Mouse (Mus musculus): ENCODE data around the gene Cul5.
A peak's percentile ranks its signal among the peaks of the same experiment; 100 is the strongest.

Cul5 gene

DNA sequence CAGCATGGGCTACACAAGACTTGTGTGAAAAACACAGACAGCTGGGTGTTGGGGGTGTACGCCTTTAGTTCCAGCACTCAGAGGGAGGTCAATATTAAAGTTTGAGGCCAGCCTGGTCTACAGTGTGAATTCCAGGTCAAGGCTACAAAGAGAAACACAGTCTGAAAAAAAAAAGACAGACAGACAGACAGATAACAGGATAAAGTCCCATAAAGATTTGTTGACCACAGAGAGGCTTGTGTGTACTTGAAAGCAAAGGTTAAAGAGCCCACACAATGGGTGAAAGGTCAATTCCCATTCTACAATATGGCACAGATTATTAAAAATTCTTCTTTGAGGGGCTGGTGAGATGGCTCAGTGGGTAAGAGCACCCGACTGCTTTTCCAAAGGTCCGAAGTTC is 62.6 kb downstream of the Cul5 start:
- no peak for DNase-seq

DNA sequence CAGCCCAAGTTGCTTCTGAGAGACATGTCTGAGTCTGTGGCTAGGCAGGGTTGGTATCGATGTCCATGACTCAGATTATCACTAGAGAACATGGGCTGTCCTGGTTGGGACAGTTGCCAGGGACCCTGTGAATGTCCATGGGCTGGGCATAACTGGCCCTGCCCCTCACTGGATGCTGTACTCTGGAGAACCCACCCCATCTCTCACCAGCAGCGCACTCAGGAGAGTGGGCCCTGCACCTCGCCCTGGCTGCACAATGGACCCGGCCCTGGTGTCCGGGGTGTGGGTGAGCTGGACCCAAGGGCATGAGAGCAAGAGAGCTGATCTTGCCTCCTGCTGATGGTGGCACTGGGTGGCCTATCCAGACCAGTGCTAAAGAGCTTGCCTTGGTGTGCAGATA is 64.9 kb downstream of the Cul5 start:
- DNase-seq, result no peak

DNA sequence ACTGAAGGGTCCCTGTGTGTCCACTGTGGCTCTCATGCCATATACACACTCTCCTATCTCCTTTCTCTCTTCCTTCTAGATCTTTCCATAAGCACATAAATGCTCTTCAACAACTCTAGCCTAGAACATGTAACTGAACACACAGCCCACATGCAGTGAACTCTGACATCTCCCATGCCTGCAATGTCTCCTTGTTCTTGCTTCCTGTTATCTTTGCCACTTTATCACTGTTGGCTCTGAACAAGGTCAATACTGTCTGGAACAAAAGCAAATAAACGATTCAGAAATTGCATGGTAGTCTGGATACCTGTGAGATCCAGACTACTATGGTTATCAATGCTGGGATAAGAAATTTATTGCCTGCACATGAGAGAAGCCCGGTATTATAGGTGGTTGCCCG is 66.0 kb downstream of the Cul5 start:
- DNase-seq, result no peak

DNA sequence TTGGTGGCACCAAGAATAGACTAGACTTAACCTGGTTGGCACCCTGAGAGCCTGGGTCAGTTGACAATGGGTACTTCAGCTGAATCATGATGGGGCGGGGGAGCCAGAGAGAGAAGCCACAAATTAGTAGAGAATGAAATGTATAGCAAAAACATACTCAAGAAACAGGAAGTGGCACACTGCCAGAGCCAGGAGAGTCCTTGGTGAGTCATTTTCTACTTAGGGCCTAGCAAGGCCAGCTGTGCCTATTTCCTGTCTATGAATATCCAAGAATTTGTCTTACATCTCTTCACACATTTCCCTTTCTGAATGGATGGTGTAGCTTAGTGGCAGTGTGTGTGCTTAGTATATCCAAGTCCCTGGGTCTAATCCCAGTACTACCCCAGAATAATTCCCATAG is 66.4 kb downstream of the Cul5 start:
- DNase-seq, result peak; percentile 40 to 44

DNA sequence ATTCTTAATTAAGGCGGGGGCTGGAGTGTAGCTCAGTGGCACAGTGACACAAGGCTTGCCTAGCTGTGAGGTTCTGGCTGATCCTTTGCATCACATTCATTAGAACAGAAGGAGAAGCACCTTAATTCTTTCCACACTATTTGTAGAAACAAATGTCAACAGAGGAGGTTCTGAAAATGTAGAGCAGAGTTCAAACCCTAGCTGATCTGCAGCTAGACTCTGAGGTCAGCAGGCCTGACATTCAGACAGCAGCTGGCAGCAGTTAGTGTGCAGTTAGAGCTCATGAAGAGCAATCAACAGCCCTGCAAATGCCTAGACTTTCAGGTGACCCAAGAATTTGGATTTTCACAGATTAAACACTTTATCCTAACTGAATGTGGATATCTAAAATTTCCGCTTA is 68.3 kb downstream of the Cul5 start:
- no peak for DNase-seq

DNA sequence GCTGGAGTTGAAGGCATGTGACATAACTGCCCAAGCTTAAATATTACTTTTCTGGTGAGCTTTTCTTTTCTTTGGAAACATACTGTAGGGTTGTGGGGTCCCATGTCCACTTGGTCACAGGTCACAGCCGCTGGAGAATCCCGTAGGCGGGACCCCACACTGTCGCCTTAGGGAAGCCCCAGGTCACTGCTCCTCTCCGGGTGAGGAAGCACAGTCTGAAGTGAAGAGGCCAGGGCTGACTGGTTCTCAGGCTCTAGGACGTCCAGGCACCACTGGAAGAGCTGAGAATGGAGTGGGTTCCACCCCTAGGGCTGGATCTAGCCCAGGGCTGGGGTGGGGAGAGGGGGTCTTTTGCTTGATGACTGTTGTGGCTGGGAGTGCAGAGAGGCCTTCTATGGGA is 71.2 kb downstream of the Cul5 start:
- DNase-seq, result no peak

DNA sequence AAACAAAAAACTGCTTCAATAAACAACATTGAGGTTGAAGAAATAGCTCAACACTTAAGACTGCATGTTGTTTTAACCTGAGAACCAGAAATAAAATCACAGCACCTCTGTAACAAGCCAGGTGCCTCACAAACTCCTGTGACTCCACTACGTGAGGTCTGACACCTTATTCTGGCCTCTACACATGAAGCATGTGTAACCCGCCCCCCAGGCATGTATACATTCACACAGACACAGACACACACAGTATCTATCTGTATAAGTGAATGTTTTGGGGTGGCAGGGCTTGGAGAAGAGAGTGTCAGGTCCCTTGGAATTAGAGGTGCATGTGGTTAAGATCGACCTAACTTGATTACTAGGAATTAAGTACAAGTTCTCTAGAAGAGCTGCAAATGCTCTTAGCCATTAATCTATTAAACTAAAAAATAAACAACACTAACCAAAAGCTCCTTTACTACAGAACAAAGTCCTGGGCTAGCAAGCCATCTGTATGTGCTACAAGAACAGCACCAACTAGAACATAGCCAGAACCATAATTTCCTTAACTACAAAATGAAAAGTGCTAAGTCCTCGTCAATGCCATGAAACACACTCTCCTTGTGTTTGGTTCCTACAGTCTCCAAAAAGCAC is 72.7 kb downstream of the Cul5 start:
- no peak for DNase-seq

DNA sequence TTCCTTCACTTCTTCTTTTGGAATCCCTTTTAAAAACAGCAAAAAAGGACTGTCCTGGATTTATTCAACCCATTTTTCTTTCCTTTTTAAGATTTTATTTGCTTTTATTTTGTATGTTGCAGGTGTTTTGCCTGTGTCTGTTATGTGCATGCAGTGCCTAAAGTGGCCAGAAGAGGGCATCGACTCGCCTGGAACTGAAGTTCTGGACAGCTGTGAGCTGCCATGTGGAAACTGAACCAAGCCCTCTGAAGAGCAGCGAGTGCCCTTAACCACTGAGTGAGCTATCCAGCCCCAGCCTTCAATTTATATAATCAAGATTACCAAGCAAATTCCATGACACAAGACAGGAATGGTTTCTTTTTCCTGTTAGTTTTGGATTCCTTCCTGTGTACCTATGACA is 75.0 kb downstream of the Cul5 start:
- peak; percentile 59 to 77 for DNase-seq

DNA sequence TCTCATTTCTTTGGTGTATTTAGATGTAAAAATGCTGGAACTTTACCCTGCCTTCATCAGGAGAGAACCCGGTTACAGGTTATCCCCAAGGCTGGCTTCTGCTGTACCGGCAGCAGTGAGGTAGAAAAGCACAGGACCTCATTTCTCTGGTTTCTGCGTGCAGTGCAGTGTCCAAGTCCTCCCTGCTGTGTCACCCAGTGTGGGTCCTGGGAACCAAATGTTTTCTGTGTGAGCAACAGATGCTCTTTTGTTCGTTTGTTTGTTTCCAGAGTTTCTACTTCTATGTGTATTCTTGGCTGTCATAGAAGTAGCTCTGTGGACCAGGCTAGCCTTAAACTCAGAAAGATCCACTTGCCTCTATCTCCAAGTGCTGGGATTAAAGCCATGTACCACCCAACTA is 87.9 kb downstream of the Cul5 start:
- no peak for DNase-seq

DNA sequence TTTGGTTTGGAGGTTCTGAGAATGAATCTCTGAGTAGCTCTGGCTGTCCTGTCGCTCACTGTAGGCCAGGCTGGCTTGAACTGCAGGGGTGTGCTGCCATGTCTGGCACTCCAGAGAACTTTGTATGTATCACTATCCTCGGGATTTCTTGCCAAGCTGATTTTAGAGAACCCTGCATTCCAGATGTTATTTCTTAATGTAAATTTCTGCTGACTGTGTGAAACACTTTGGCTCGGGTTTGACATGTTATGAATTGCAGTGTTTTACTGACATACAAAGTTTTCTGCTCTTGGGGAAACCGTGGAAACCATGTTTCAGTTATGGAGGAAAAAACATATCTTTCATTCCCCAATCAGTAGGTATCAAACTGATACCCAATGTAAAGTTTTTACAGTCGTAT is 94.1 kb downstream of the Cul5 start:
- DNase-seq, result no peak

DNA sequence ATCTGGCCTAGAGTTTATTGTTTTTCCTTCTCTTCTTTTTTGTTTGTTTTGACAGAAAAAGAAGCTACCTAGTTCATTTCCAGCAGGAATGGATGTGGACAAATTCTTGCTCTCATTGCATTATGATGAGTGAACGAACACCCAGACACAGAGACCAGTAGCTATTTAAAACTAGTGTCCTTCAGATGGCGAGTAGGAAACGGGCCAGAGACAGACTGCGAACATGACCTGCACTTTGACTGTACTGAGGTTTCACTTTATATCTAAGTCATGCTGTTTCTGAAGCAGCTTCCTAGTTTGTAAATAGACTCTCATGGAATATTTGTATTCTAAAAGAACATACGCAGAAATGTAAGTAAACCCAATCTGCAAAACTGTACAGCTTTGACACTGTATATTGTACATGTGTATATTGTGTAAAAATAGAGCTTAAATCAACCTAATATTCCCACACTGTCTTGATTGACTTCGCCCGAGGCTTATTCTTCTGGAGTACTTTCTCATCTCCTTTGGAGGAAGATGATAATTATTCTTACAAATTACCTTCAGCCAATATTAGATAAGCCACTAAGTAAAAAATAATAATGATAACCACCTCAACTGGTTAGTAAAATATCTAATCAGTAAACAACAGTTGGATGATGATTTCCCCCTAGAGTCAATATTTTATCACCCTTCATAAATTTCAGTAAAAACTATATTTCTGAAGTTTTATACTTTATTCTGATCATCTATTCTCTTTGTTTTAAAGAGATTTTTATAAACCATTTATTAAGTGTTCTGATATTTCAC is 97.1 kb downstream of the Cul5 start:
- DNase-seq, result no peak

DNA sequence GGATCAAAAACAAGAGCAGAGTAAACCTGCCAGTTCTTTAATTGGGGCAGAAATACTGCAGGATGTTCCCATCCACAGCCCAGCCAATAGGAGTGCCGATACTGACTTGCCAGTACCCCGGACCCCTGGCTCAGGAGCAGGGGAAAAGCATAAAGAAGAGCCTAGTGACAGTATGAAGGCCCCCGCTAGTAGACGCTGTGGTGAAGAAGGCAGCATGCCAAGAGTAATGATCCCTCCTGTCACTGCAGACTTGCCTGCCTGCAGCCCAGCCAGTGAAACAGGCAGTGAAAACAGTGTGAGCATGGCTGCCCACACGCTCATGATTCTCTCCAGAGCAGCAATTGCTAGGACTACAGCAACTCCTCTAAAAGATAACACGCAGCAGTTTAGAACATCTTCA is 99.2 kb downstream of the Cul5 start:
- DNase-seq, result no peak

Data from lung, postnatal 4 days (tissue).